Mouse (Mus musculus): ENCODE results near the gene Slc26a9. TPM values are rescaled to one million over a fixed set of nuclear protein-coding genes. Genes with fewer than 3 reads are reported as not detected.
"Not testable (repeated sequence)": the region's sequence is repeated elsewhere in the genome, so short reads cannot be mapped to it uniquely, and the experiment has no call there.

Gene Slc26a9
- polyA plus RNA-seq, 1 experiment from 2014 or later, result 0.04 TPM

GRCm38 (mm10) chr1:131809651-131810050, 65.8 kb downstream of the Slc26a9 start:
- Histone ChIP-seq H3K36me3 (ENCODE audit: control insufficient read depth, insufficient read depth, low read length) (no peaks in the 10 kb centered on the region), H3K27ac (ENCODE audit: low read depth, low read length) (no peak overlapping the region), H3K9me3 (ENCODE audit: control insufficient read depth, low read length) (no peaks in the 10 kb centered on the region), H3K27me3 (ENCODE audit: control insufficient read depth, insufficient read depth, low read length) (no peaks in the 10 kb centered on the region), H3K9ac (replicated peaks; ENCODE audit: low read depth, low read length) (no peak overlapping the region), H3K4me3 (ENCODE audit: low read depth, low read length) (no peak overlapping the region), H3K4me1 (ENCODE audit: control insufficient read depth, insufficient read depth, low read length) (no peaks in the 10 kb centered on the region), H3K4me2 (ENCODE audit: low read depth, low read length) (no peak overlapping the region)
- WGBS, result 70% methylated on average over 2 of the region's 2 CpGs
- no peak for ATAC-seq (ENCODE audit: low read depth)

- no peak overlapping the region for H3K9ac ChIP-seq (replicated peaks; ENCODE audit: low read depth, low read length)
- H3K27ac ChIP-seq (ENCODE audit: low read depth, low read length), result no peak overlapping the region
- H3K9me3 ChIP-seq (ENCODE audit: control insufficient read depth, low read length), result no peaks in the 10 kb centered on the region
- no peaks in the 10 kb centered on the region for H3K27me3 ChIP-seq (ENCODE audit: control insufficient read depth, insufficient read depth, low read length)
- no peaks in the 10 kb centered on the region for H3K4me1 ChIP-seq (ENCODE audit: control insufficient read depth, insufficient read depth, low read length)
- H3K4me2 ChIP-seq (ENCODE audit: low read depth, low read length), result no peak overlapping the region
- ATAC-seq (ENCODE audit: low read depth), result no peak
- H3K4me3 ChIP-seq (ENCODE audit: low read depth, low read length), result no peak overlapping the region
- no peaks in the 10 kb centered on the region for H3K36me3 ChIP-seq (ENCODE audit: control insufficient read depth, insufficient read depth, low read length)
- 100% methylated on average over 1 of the region's 1 CpGs for WGBS
Observed at GRCm38 (mm10) chr1:131811393-131811792, 67.6 kb downstream of the Slc26a9 start.

- 71% methylated on average over 9 of the region's 9 CpGs for WGBS
- no peaks in the 10 kb centered on the region for H3K9me3 ChIP-seq (ENCODE audit: control insufficient read depth, low read length)
- no peak overlapping the region for H3K4me2 ChIP-seq (ENCODE audit: low read depth, low read length)
- H3K36me3 ChIP-seq (ENCODE audit: control insufficient read depth, insufficient read depth, low read length), result no peaks in the 10 kb centered on the region
- no peaks in the 10 kb centered on the region for H3K27me3 ChIP-seq (ENCODE audit: control insufficient read depth, insufficient read depth, low read length)
- H3K27ac ChIP-seq (ENCODE audit: low read depth, low read length), result no peak overlapping the region
- no peak overlapping the region for H3K9ac ChIP-seq (replicated peaks; ENCODE audit: low read depth, low read length)
- H3K4me3 ChIP-seq (ENCODE audit: low read depth, low read length), result no peak overlapping the region
- H3K4me1 ChIP-seq (ENCODE audit: control insufficient read depth, insufficient read depth, low read length), result no peaks in the 10 kb centered on the region
- no peak for ATAC-seq (ENCODE audit: low read depth)
Observed at GRCm38 (mm10) chr1:131812006-131812405, 68.2 kb downstream of the Slc26a9 start.

GRCm38 (mm10) chr1:131812631-131813295, 68.9 kb downstream of the Slc26a9 start:
- no peak overlapping the region for H3K4me2 ChIP-seq (ENCODE audit: low read depth, low read length)
- H3K9me3 ChIP-seq (ENCODE audit: control insufficient read depth, low read length), result no peaks in the 10 kb centered on the region
- H3K4me3 ChIP-seq (ENCODE audit: low read depth, low read length), result no peak overlapping the region
- no peaks in the 10 kb centered on the region for H3K27me3 ChIP-seq (ENCODE audit: control insufficient read depth, insufficient read depth, low read length)
- 91% methylated on average over 9 of the region's 9 CpGs for WGBS
- H3K9ac ChIP-seq (replicated peaks; ENCODE audit: low read depth, low read length), result no peak overlapping the region
- H3K27ac ChIP-seq (ENCODE audit: low read depth, low read length), result no peak overlapping the region
- no peak for ATAC-seq (ENCODE audit: low read depth)
- H3K4me1 ChIP-seq (ENCODE audit: control insufficient read depth, insufficient read depth, low read length), result no peaks in the 10 kb centered on the region
- H3K36me3 ChIP-seq (ENCODE audit: control insufficient read depth, insufficient read depth, low read length), result no peaks in the 10 kb centered on the region

- H3K27ac ChIP-seq (ENCODE audit: low read depth, low read length), result no peak overlapping the region
- H3K27me3 ChIP-seq (ENCODE audit: control insufficient read depth, insufficient read depth, low read length), result no peaks in the 10 kb centered on the region
- H3K9ac ChIP-seq (replicated peaks; ENCODE audit: low read depth, low read length), result no peak overlapping the region
- H3K4me2 ChIP-seq (ENCODE audit: low read depth, low read length), result no peak overlapping the region
- no peak for ATAC-seq (ENCODE audit: low read depth)
- WGBS, result 93% methylated on average over 4 of the region's 4 CpGs
- H3K9me3 ChIP-seq (ENCODE audit: control insufficient read depth, low read length), result no peaks in the 10 kb centered on the region
- no peak overlapping the region for H3K4me3 ChIP-seq (ENCODE audit: low read depth, low read length)
- no peaks in the 10 kb centered on the region for H3K4me1 ChIP-seq (ENCODE audit: control insufficient read depth, insufficient read depth, low read length)
- H3K36me3 ChIP-seq (ENCODE audit: control insufficient read depth, insufficient read depth, low read length), result no peaks in the 10 kb centered on the region
Observed at GRCm38 (mm10) chr1:131813731-131814130, 69.9 kb downstream of the Slc26a9 start.

- Histone ChIP-seq H3K4me2 (ENCODE audit: low read depth, low read length) (no peak overlapping the region), H3K9me3 (ENCODE audit: control insufficient read depth, low read length) (no peaks in the 10 kb centered on the region), H3K4me1 (ENCODE audit: control insufficient read depth, insufficient read depth, low read length) (no peaks in the 10 kb centered on the region), H3K27me3 (ENCODE audit: control insufficient read depth, insufficient read depth, low read length) (no peaks in the 10 kb centered on the region), H3K4me3 (ENCODE audit: low read depth, low read length) (no peak overlapping the region), H3K9ac (replicated peaks; ENCODE audit: low read depth, low read length) (no peak overlapping the region), H3K27ac (ENCODE audit: low read depth, low read length) (no peak overlapping the region), H3K36me3 (ENCODE audit: control insufficient read depth, insufficient read depth, low read length) (no peaks in the 10 kb centered on the region)
- ATAC-seq (ENCODE audit: low read depth), result no peak
- WGBS, result 92% methylated on average over 3 of the region's 3 CpGs
Observed at GRCm38 (mm10) chr1:131814191-131814590, 70.4 kb downstream of the Slc26a9 start.

GRCm38 (mm10) chr1:131816886-131817285, 73.1 kb downstream of the Slc26a9 start:
- Histone ChIP-seq H3K36me3 (ENCODE audit: control insufficient read depth, insufficient read depth, low read length) (no peaks in the 10 kb centered on the region), H3K27ac (ENCODE audit: low read depth, low read length) (no peak overlapping the region), H3K4me2 (ENCODE audit: low read depth, low read length) (no peak overlapping the region), H3K27me3 (ENCODE audit: control insufficient read depth, insufficient read depth, low read length) (no peaks in the 10 kb centered on the region), H3K9ac (replicated peaks; ENCODE audit: low read depth, low read length) (no peak overlapping the region), H3K4me3 (ENCODE audit: low read depth, low read length) (no peak overlapping the region), H3K9me3 (ENCODE audit: control insufficient read depth, low read length) (no peaks in the 10 kb centered on the region), H3K4me1 (ENCODE audit: control insufficient read depth, insufficient read depth, low read length) (no peaks in the 10 kb centered on the region)
- ATAC-seq (ENCODE audit: low read depth), result no peak
- 90% methylated on average over 6 of the region's 6 CpGs for WGBS

- not testable (repeated sequence) for H3K27me3 ChIP-seq (ENCODE audit: control insufficient read depth, insufficient read depth, low read length); H3K4me2 ChIP-seq (ENCODE audit: low read depth, low read length); H3K9me3 ChIP-seq (ENCODE audit: control insufficient read depth, low read length); H3K9ac ChIP-seq (replicated peaks; ENCODE audit: low read depth, low read length); H3K27ac ChIP-seq (ENCODE audit: low read depth, low read length); H3K36me3 ChIP-seq (ENCODE audit: control insufficient read depth, insufficient read depth, low read length); ATAC-seq (ENCODE audit: low read depth); H3K4me3 ChIP-seq (ENCODE audit: low read depth, low read length); H3K4me1 ChIP-seq (ENCODE audit: control insufficient read depth, insufficient read depth, low read length)
- 72% methylated on average over 8 of the region's 9 CpGs for WGBS
Observed at GRCm38 (mm10) chr1:131820353-131820752, 76.5 kb downstream of the Slc26a9 start.

- H3K9me3 ChIP-seq (ENCODE audit: control insufficient read depth, low read length), result no peaks in the 10 kb centered on the region
- no peaks in the 10 kb centered on the region for H3K27me3 ChIP-seq (ENCODE audit: control insufficient read depth, insufficient read depth, low read length)
- ATAC-seq (ENCODE audit: low read depth), result no peak
- no peak overlapping the region for H3K27ac ChIP-seq (ENCODE audit: low read depth, low read length)
- no peak overlapping the region for H3K4me2 ChIP-seq (ENCODE audit: low read depth, low read length)
- 64% methylated on average over 10 of the region's 10 CpGs for WGBS
- H3K9ac ChIP-seq (replicated peaks; ENCODE audit: low read depth, low read length), result no peak overlapping the region
- H3K4me1 ChIP-seq (ENCODE audit: control insufficient read depth, insufficient read depth, low read length), result no peaks in the 10 kb centered on the region
- H3K36me3 ChIP-seq (ENCODE audit: control insufficient read depth, insufficient read depth, low read length), result no peaks in the 10 kb centered on the region
- H3K4me3 ChIP-seq (ENCODE audit: low read depth, low read length), result no peak overlapping the region
Observed at GRCm38 (mm10) chr1:131820887-131821328, 77.1 kb downstream of the Slc26a9 start.
